Mouse (Mus musculus) kidney, embryonic 16.5 days (tissue): Measurements from ENCODE around the gene Ccdc36. TPM values are rescaled to one million over a fixed set of nuclear protein-coding genes. Genes with fewer than 3 reads are reported as not detected.

Experiments used
- ATAC-seq: fragments of 200-750 bp; cut with Nextera tagmentation; 2 replicates; pipeline ENCODE4 v1.8.0; 2017; ENCODE audit warnings: moderate TSS enrichment; ENCODE audit not compliant: low FRiP score, low TSS enrichment
- H3K27ac ChIP-seq: fragments of 300-500 bp; sonication (generic); 2 replicates; pipeline ENCODE4 v1.5.1; 2014; ENCODE audit warnings: low read length
- H3K27me3 ChIP-seq: fragments of 300-500 bp; sonication (generic); 2 replicates; pipeline ENCODE4 v1.6.1; 2014; ENCODE audit warnings: low read length, control low read depth, mixed read lengths; ENCODE audit not compliant: insufficient read depth
- H3K36me3 ChIP-seq: fragments of 300-500 bp; sonication (generic); 2 replicates; pipeline ENCODE4 v1.6.1; 2014; ENCODE audit warnings: low read length, control low read depth, mixed read lengths; ENCODE audit not compliant: insufficient read depth
- H3K4me1 ChIP-seq: fragments of 300-500 bp; sonication (generic); 2 replicates; pipeline ENCODE4 v1.6.1; 2014; ENCODE audit warnings: low read length, control low read depth, mixed read lengths; ENCODE audit not compliant: insufficient read depth
- H3K4me2 ChIP-seq: fragments of 300-500 bp; sonication (generic); replicated peaks from 2 replicates; pipeline ENCODE4 v1.6.1; 2014; ENCODE audit warnings: low read depth, low read length
- H3K4me3 ChIP-seq: fragments of 300-500 bp; sonication (generic); 2 replicates; pipeline ENCODE4 v1.5.1; 2014; ENCODE audit warnings: mild to moderate bottlenecking, low read length
- H3K9ac ChIP-seq: fragments of 300-500 bp; sonication (generic); replicated peaks from 2 replicates; pipeline ENCODE4 v1.6.1; 2014; ENCODE audit warnings: low read length
- H3K9me3 ChIP-seq: fragments of 300-500 bp; sonication (generic); 2 replicates; pipeline ENCODE4 v1.6.1; 2016; ENCODE audit warnings: low read length, control low read depth
- WGBS: fragments of 180-500 bp; shearing (Covaris S2); extraction: QIAGEN DNeasy Blood & Tissue Kit; methylation state at CpG from one replicate; pipeline ENCODE4 v1.1.7; 2014; 5-methylcytosine and 5-hydroxymethylcytosine counted together
- polyA plus RNA-seq: library from polyadenylated mRNA; unstranded; fragments of >200 nt; fragmentation: Nextera tagmentation; extraction: Ambion mirVana; gene quantifications from 2 replicates; pipeline ENCODE4 v1.2.1, GENCODE M21; 2015

Ccdc36 gene
- polyA plus RNA-seq, 1 experiment from 2014 or later: 1.5 TPM

DNA sequence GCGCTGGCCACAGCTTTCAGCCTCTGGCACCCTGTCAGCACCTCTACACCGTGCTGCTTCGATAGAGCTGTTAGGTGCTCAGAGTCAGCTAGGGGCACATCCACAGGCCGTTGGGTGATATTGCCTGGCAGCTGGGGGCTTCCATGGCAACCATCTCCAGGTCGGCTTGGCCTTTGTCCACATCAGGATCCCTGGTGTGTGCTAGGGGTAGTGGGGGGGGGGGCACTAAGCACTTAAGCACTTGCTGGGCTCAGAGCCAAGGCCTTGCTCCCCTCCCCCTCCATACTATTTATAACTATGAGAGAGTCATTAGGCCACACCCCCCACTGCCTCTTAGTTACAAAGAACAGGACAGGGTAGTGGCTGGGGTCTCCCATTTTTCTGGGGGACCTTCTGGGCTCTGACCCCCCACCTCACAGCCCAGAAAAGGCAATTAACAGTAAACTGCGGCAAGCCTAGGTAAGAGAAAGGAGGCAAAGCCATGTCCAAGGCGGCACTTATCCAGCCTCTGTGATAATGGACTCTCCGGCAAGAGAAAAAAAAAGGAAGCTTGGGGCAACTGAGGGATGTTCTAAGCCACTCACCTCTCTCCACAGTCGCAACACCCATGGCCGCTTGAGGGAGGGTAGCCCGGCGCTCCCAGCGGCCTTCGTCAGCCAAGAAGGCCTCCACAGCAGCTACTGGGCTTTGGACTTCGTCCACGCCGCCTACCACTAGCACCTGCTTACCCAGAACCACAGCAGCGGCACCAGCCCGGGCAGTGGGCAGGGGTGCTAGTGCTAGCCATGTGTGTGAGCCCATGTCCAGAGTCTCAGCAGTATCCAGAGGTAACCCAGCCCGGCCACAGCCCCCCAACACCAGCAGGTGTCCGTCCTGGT, 22.2 kb upstream of the Ccdc36 start:
- 0 out of 2 replicates have a peak, but pooled peaks cover 9% of the 10 kb centered on the region for H3K36me3 ChIP-seq
- H3K9me3 ChIP-seq: no peaks in the 10 kb centered on the region
- peaks cover 25% of the 10 kb centered on the region for H3K4me1 ChIP-seq
- no peak overlapping the region for H3K4me3 ChIP-seq
- 0 out of 2 replicates have a peak overlapping the region, but pooled peaks have one; percentile 34 for H3K27ac ChIP-seq
- H3K9ac ChIP-seq: peak overlapping the region; percentile 38; the same call in 1 of the 2 replicates
- WGBS: 64% methylated on average over 21 of the region's 21 CpGs
- no peaks in the 10 kb centered on the region for H3K27me3 ChIP-seq
- H3K4me2 ChIP-seq: peak overlapping the region; percentile 99
- ATAC-seq: 0 out of 2 replicates have a peak, but pooled peaks have one; percentile 10

DNA sequence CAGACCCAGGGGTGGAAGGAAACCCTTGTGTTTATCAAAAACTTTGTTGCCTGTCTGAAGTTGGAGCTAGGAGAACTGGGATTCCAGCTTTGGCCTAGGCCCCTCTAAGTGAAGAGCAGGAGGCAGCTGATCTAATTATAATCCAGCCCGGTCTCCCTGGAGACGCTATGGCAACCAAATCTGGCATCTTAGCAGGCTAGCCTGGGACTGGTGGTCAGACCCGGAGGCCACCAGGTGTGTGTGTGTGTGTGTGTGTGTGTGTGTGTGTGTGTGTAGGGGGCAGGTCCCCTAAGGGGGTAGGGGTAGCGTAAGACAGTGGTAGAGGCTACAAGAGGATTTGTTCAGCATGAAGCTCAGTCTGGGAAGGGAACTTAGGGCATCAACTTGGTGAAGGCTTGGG, 21.6 kb upstream of the Ccdc36 start:
- no peak for ATAC-seq
- Histone ChIP-seq H3K4me2 (no peak overlapping the region), H3K9me3 (no peaks in the 10 kb centered on the region), H3K36me3 (0 out of 2 replicates have a peak, but pooled peaks cover 9% of the 10 kb centered on the region), H3K9ac (peak overlapping the region; percentile 0; the same call in 1 of the 2 replicates), H3K4me1 (peaks cover 25% of the 10 kb centered on the region), H3K4me3 (no peak overlapping the region), H3K27me3 (no peaks in the 10 kb centered on the region), H3K27ac (0 out of 2 replicates have a peak overlapping the region, but pooled peaks have one; percentile 6)
- WGBS: 65% methylated on average over 4 of the region's 4 CpGs

DNA sequence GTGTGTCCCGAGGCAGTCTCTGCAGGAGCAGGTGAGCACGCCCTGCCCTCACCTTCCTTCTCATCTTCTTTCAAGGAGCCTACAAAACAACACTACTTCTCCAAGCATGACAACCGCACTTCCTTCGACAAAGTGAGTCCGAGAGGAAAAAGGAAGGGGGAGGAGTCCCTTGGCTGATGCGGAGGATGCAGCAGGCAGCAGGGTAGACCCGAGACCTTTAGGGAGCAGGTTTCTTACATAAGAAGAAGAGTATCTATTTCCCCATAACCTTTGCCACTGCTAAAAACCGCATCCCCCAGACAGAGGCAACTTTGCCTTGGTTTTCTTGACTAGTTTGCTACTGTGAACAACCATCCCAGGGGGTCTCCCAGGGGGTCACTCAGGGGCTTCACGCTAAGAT, 16.8 kb upstream of the Ccdc36 start:
- 0 out of 2 replicates have a peak, but pooled peaks cover 7% of the 10 kb centered on the region for H3K36me3 ChIP-seq
- no peak overlapping the region for H3K27ac ChIP-seq
- no peaks in the 10 kb centered on the region for H3K9me3 ChIP-seq
- 51% methylated on average over 9 of the region's 9 CpGs for WGBS
- no peaks in the 10 kb centered on the region for H3K27me3 ChIP-seq
- no peak overlapping the region for H3K4me2 ChIP-seq
- H3K4me3 ChIP-seq: no peak overlapping the region
- no peak for ATAC-seq
- peaks cover 6% of the 10 kb centered on the region for H3K4me1 ChIP-seq
- H3K9ac ChIP-seq: no peak overlapping the region

DNA sequence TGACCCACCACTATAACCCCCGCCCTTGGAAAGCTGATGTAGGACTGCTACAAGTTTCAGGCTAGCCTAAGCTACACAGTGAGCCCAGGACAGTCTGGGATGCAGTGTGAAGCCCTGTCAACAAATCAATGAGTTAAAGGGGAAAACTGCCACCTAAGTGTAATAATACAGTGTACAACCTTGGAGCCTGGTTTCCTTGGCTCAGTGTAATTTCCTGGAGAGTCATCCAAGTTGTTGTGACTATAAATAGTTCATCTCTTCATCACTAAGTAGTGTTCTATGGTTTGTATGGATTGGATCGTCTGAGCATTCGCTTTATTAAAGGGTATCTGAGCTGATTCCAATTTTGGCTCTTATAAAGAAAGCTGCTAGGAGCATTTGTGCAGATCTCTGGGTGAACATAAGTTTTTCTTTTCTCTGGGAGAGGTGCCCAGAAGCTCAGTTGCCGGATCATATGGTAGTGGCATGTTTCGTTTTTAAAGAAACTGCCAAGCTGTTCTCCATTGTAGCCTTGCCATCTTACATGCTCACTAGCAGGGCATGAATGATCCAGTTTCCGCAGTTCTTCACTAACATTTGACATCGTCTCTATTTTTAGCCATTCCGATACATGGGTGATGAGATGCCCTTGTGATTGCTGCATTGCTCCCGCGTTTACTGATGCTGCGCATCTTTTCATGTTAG, 13.1 kb upstream of the Ccdc36 start:
- ATAC-seq: no peak
- WGBS: 87% methylated on average over 11 of the region's 11 CpGs
- H3K4me2 ChIP-seq: no peak overlapping the region
- no peak overlapping the region for H3K27ac ChIP-seq
- H3K36me3 ChIP-seq: no peaks in the 10 kb centered on the region
- no peaks in the 10 kb centered on the region for H3K27me3 ChIP-seq
- no peaks in the 10 kb centered on the region for H3K4me1 ChIP-seq
- H3K9me3 ChIP-seq: no peaks in the 10 kb centered on the region
- no peak overlapping the region for H3K9ac ChIP-seq
- H3K4me3 ChIP-seq: no peak overlapping the region

DNA sequence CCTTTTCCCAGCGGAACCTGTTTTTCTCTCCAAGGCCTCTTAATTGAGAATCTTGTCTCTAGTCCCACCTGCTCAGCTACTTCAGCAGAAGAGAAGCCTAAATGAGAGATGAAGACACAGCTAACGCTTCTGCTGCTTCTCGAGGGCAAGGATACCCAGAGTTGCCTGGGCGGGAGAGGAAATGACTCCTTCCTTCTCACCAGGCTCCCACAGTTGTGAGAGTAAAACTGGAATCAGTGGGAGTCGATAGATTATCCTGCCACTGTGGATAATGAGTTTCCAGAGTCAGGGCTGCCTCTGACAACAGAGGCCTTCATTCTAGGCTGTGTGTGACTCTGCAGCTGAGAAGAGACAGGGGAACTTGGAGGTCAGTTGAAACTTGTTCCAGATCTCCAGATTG, 12.2 kb upstream of the Ccdc36 start:
- no peak for ATAC-seq
- H3K36me3 ChIP-seq: no peaks in the 10 kb centered on the region
- 57% methylated on average over 5 of the region's 5 CpGs for WGBS
- no peaks in the 10 kb centered on the region for H3K9me3 ChIP-seq
- no peaks in the 10 kb centered on the region for H3K4me1 ChIP-seq
- H3K4me2 ChIP-seq: no peak overlapping the region
- no peaks in the 10 kb centered on the region for H3K27me3 ChIP-seq
- no peak overlapping the region for H3K9ac ChIP-seq
- no peak overlapping the region for H3K27ac ChIP-seq
- no peak overlapping the region for H3K4me3 ChIP-seq

DNA sequence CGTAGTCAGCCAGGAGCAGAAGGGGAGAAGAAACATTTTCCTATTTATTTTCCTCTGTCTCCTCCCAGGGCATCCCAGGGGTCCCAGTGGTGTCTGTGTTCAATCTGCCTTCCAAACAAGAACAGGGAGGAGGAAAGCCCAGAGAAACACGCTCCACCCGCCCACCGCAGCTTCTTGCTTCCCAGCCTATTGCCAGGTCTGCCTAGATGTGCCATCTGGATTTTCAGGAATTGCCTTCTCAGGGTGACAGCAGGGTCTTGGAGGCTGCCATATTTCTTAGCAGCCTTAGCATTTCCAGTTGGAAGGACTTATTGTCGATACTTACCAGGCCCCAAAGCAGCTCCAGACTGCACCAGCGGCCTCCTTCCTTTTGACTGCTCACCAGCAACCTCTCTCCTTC, 10.9 kb upstream of the Ccdc36 start:
- Histone ChIP-seq H3K36me3 (no peaks in the 10 kb centered on the region), H3K4me2 (no peak overlapping the region), H3K9me3 (no peaks in the 10 kb centered on the region), H3K27ac (no peak overlapping the region), H3K27me3 (no peaks in the 10 kb centered on the region), H3K4me3 (no peak overlapping the region), H3K9ac (no peak overlapping the region), H3K4me1 (no peaks in the 10 kb centered on the region)
- WGBS: 80% methylated on average over 6 of the region's 6 CpGs
- ATAC-seq: no peak

DNA sequence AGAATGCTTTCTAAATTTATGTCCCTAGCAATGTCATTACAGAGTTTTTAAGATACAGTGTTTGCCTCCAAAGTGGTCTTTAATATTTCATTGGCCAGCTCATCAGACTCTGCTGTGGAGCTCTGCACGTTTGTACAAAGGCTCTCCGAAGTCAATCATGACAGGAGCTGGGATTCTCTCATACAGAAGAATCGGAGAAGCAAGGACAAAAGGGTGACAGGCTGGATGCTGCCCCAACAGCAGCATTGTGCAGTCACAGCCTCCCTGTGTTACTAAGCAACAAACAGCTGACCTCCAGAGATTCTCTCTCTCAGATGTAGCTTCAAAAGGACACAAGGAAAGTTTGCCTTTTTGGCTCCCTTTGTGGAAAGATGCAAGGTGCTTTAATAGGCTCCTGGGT, 7.9 kb upstream of the Ccdc36 start, which contains the start of gene BC048562:
TSS of gene BC048562 (plus strand) at position 301 of the 400 bp plus-strand sequence.
- Histone ChIP-seq H3K36me3 (no peaks in the 10 kb centered on the region), H3K4me1 (no peaks in the 10 kb centered on the region), H3K9ac (no peak within 1 kb of the TSS), H3K27me3 (no peaks in the 10 kb centered on the region), H3K9me3 (no peaks in the 10 kb centered on the region), H3K27ac (no peak within 1 kb of the TSS), H3K4me2 (no peak within 1 kb of the TSS), H3K4me3 (no peak within 1 kb of the TSS)
- no peak for ATAC-seq
- WGBS: 78% methylated on average over 3 of the region's 3 CpGs

DNA sequence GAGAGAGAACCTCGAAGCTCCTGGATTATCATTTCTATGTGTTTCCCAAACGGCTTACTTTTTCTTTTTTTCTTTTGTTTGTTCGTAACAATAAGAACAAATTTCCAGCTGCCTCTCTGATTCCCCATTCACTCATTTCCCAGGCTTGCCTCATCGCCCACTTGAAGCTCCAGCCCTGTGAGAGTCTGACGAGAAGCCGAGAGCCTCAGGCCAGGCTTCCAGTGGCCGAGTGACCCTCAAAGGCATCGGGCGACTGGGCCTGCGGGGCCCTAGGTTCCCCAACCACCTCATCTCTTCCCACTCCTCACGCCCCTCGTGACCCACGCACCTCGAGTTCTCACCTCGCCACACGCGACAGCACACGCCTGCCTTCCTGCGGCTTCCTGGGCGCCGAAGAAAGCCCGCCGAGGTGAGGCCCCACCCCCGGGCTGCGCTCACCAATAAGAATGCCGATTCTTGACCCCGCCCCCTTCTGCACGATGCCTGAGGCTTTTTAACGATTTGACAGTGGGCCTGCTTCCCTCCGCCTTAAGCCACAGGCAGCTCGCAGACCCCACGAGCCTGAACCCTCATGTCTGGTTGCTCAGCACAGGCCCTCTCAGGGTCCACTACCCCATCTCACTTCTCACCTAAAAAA, 3.3 kb upstream of the Ccdc36 start:
- H3K9ac ChIP-seq: no peak overlapping the region
- 41% methylated on average over 32 of the region's 32 CpGs for WGBS

DNA sequence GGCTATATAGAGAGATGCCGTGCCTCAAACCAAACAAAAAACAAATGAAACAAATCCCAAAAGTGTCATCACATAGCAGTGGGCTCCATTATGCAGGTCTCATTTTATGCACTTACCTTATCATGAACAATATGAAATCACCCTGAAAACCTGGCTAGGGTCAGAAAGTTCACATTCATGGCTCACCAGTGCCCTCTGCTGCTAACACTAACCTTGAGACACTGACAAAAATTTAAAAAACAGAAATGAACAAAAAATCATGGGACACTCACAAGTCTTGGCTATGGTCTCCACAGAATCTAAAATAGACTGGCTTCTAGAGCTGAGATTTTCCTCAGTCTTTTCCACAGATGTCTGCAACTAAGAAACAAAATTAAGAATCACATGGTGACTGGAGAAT, 16.1 kb downstream of the Ccdc36 start:
- Histone ChIP-seq H3K4me3 (no peak overlapping the region), H3K9me3 (no peaks in the 10 kb centered on the region), H3K9ac (no peak overlapping the region), H3K36me3 (no peaks in the 10 kb centered on the region), H3K4me2 (no peak overlapping the region), H3K27ac (no peak overlapping the region), H3K4me1 (no peaks in the 10 kb centered on the region), H3K27me3 (no peaks in the 10 kb centered on the region)
- WGBS: 83% methylated on average over 1 of the region's 1 CpGs
- ATAC-seq: no peak

More for the DNA sequence above, 3.3 kb upstream of the Ccdc36 start:
- peak overlapping the region; percentile 40 for H3K4me3 ChIP-seq
- no peaks in the 10 kb centered on the region for H3K27me3 ChIP-seq
- H3K9me3 ChIP-seq: no peaks in the 10 kb centered on the region
- ATAC-seq: peak; percentile 76
- H3K27ac ChIP-seq: no peak overlapping the region
- peak overlapping the region; percentile 57 for H3K4me2 ChIP-seq
- no peaks in the 10 kb centered on the region for H3K4me1 ChIP-seq
- no peaks in the 10 kb centered on the region for H3K36me3 ChIP-seq
